Mouse (Mus musculus): ENCODE measurements around the gene Man1c1.

DNA sequence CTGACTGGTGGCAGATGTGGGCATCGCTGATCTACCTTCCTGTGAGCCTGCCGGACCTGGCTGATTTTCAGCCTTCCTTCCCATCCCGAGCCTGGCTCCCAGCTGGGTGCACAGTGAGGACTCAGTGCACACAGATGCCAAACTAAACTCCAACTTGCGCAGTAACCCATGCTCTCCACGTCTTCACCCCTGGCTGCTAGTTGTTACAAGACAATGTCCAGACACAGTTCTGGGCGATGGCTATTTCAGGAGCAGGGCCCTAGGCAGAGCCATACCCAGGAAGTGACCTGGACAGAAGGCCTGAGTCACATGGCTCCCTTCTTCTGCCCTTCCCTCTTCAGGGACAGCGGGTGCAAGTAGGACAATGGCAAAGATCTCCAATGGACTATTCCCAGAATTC lies 76.0 kb downstream of the Man1c1 start:
- TF ChIP-seq CTCF (IDR thresholded peaks at IDR 0.05; ENCODE audit: low read depth): no peak
- no peak for TF ChIP-seq EP300 (optimal IDR thresholded peaks at IDR 0.05)
